Mouse (Mus musculus) bone marrow macrophage, adult 2 months (primary cell): ENCODE data around the gene Sh3bgrl. TPM values are rescaled to one million over a fixed set of nuclear protein-coding genes. Genes with fewer than 3 reads are reported as not detected.

Experiments
- H3K27ac ChIP-seq: 2 replicates; pipeline ENCODE4 v1.5.1; 2012; ENCODE audit warnings: low read depth, low read length; ENCODE audit not compliant: insufficient read depth
- H3K4me1 ChIP-seq: 2 replicates; pipeline ENCODE4 v1.6.1; 2012; ENCODE audit warnings: low read length; ENCODE audit not compliant: control insufficient read depth, insufficient read depth
- H3K4me3 ChIP-seq: 2 replicates; pipeline ENCODE4 v1.5.1; 2012; ENCODE audit warnings: mild to moderate bottlenecking, low read length, moderate library complexity; ENCODE audit not compliant: insufficient read depth
- CTCF ChIP-seq: IDR thresholded peaks from 2 replicates; pipeline ENCODE4 v1.5.1; 2012; ENCODE audit warnings: low read depth, mild to moderate bottlenecking, low read length, moderate library complexity
- POLR2A ChIP-seq: IDR thresholded peaks from 2 replicates; pipeline ENCODE4 v1.6.1; 2012; ENCODE audit warnings: mild to moderate bottlenecking, low read depth, low read length, borderline replicate concordance
- polyA plus RNA-seq: library from polyadenylated mRNA; stranded (reverse); fragments of >200 nt; gene quantifications from 2 replicates; pipeline ENCODE4 v1.2.4, GENCODE M21; 2012; ENCODE audit not compliant: missing spikeins, insufficient read depth, insufficient read length

Gene Sh3bgrl
- polyA plus RNA-seq, 1 experiment, result 347 TPM

GRCm38 (mm10) chrX:109196468-109196867 lies 101.3 kb downstream of the Sh3bgrl start, which contains the start of gene Gm6377:
Gene Gm6377, plus strand, starts transcription at chrX:109196756.
- TF ChIP-seq CTCF (no peak), POLR2A (no peak)
- H3K27ac ChIP-seq, result peak within 1 kb of the TSS; percentile 12; the same call in 1 of the 2 replicates
- peak within 1 kb of the TSS; percentile 10; the same call in 1 of the 2 replicates for H3K4me3 ChIP-seq
- H3K4me1 ChIP-seq, result peaks cover 4% of the 10 kb centered on the region

DNA sequence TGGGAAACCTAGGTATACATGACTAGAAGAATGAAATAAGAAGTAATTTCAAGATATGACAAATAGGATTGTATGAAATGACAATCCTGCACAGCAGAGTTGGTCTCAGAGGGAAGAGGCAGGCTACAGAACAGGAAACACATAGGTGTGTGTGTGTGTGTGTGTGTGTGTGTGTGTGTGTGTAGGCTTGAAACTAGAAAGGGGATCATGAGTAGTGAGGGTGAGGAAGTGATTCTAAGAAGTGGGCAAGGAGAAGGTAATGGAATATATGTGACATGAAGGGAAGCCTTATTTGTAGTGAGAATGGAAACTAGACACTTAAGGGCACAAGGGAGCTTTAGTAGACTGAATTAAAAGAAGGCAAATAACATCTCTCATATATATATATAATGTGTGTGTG lies 112.7 kb downstream of the Sh3bgrl start:
- TF ChIP-seq POLR2A, result no peak
- peaks cover 2% of the 10 kb centered on the region; the same call in 1 of the 2 replicates for H3K4me1 ChIP-seq
- no peak overlapping the region for H3K4me3 ChIP-seq
- no peak overlapping the region for H3K27ac ChIP-seq

DNA sequence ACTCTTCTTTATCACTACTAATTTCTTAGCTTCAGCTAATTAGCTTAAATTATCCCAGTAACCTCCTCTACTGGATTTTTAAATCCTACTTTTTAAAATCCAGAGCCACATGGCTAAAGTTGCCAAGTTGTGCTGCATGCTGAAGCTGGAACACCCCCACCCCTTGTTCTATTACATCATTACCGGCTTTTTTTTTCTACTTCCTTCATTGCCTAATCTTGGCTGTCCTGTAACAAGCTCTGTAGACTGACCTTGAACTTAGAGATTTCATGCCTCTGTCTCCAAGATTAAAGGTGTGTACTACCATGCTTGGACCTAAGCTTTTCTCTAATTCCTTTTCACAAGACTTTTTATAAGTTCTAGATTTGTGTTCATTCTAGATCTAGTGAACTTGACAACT lies 133.6 kb downstream of the Sh3bgrl start:
- TF ChIP-seq CTCF (no peak), POLR2A (no peak)
- no peak overlapping the region for H3K4me3 ChIP-seq
- no peak overlapping the region for H3K27ac ChIP-seq
- peaks cover 8% of the 10 kb centered on the region for H3K4me1 ChIP-seq

GRCm38 (mm10) chrX:109235383-109236036 lies 140.3 kb downstream of the Sh3bgrl start:
- Histone ChIP-seq H3K4me3 (no peak overlapping the region), H3K4me1 (no peaks in the 10 kb centered on the region), H3K27ac (no peak overlapping the region)
- TF ChIP-seq POLR2A (no peak), CTCF (no peak)

DNA sequence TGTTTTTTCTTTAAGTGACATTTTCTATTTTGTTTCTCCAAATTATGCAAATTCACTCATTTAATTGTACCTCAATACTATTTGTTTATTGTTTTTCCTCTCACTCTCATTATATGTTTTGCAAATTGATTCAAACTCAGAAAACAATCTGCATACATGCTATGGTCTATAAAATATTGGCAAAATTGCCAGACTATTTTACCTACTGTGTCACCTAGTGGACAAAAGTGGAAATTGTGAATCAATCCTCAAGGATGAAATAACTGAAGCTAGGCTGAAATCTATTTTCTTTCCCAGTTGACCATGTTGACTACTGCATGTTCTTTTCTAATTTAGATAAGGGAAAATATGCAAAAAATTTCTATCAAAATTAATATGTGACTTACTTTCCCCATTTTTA lies 143.0 kb downstream of the Sh3bgrl start:
- H3K27ac ChIP-seq, result no peak overlapping the region
- H3K4me1 ChIP-seq, result no peaks in the 10 kb centered on the region
- H3K4me3 ChIP-seq, result no peak overlapping the region
- no peak for TF ChIP-seq CTCF
- TF ChIP-seq POLR2A, result no peak

Other genes with a start within 250 kb of the Sh3bgrl start
- 17.6 and 17.8 TPM in 2 replicates for gene Hmgn5, start 82.0 kb upstream of the Sh3bgrl start, polyA plus RNA-seq
- 2.9 and 4.2 TPM in 2 replicates for gene Gm6377, start 101.4 kb downstream of the Sh3bgrl start, polyA plus RNA-seq